Mouse (Mus musculus): Measurements from ENCODE around the gene Rhod. TPM values are rescaled to one million over a fixed set of nuclear protein-coding genes. Genes with fewer than 3 reads are reported as not detected.

The Rhod gene
- polyA plus RNA-seq, 1 experiment from 2014 or later = 6.4 TPM

- Histone ChIP-seq H3K27ac (ENCODE audit: low read depth, low read length) (no peak overlapping the region), H3K4me3 (ENCODE audit: low read length) (no peak overlapping the region), H3K27me3 (replicated peaks; ENCODE audit: control insufficient read depth, insufficient read depth, low read length) (no peaks in the 10 kb centered on the region), H3K4me2 (ENCODE audit: low read length) (no peak overlapping the region), H3K9me3 (ENCODE audit: control insufficient read depth, low read length) (no peaks in the 10 kb centered on the region), H3K36me3 (ENCODE audit: control insufficient read depth, insufficient read depth, low read length) (no peaks in the 10 kb centered on the region), H3K4me1 (ENCODE audit: control insufficient read depth, insufficient read depth, low read depth, low read length) (no peaks in the 10 kb centered on the region), H3K9ac (ENCODE audit: low read depth, low read length) (no peak overlapping the region)
- 75% methylated on average over 19 of the region's 19 CpGs for WGBS
- ATAC-seq = no peak
Measured at GRCm38 (mm10) chr19:4425610-4426366, 13.4 kb downstream of the Rhod start.

- no peak overlapping the region for H3K4me2 ChIP-seq (ENCODE audit: low read length)
- H3K9me3 ChIP-seq (ENCODE audit: control insufficient read depth, low read length) = no peaks in the 10 kb centered on the region
- no peak for ATAC-seq
- H3K9ac ChIP-seq (ENCODE audit: low read depth, low read length) = no peak overlapping the region
- no peak overlapping the region for H3K4me3 ChIP-seq (ENCODE audit: low read length)
- no peaks in the 10 kb centered on the region for H3K27me3 ChIP-seq (replicated peaks; ENCODE audit: control insufficient read depth, insufficient read depth, low read length)
- H3K36me3 ChIP-seq (ENCODE audit: control insufficient read depth, insufficient read depth, low read length) = no peaks in the 10 kb centered on the region
- 72% methylated on average over 3 of the region's 3 CpGs for WGBS
- no peak overlapping the region for H3K27ac ChIP-seq (ENCODE audit: low read depth, low read length)
- no peaks in the 10 kb centered on the region for H3K4me1 ChIP-seq (ENCODE audit: control insufficient read depth, insufficient read depth, low read depth, low read length)
Measured at GRCm38 (mm10) chr19:4423021-4423420, 16.2 kb downstream of the Rhod start.

GRCm38 (mm10) chr19:4422581-4422980, 16.7 kb downstream of the Rhod start:
- H3K36me3 ChIP-seq (ENCODE audit: control insufficient read depth, insufficient read depth, low read length) = no peaks in the 10 kb centered on the region
- no peak overlapping the region for H3K9ac ChIP-seq (ENCODE audit: low read depth, low read length)
- no peak for ATAC-seq
- no peak overlapping the region for H3K4me2 ChIP-seq (ENCODE audit: low read length)
- H3K27me3 ChIP-seq (replicated peaks; ENCODE audit: control insufficient read depth, insufficient read depth, low read length) = no peaks in the 10 kb centered on the region
- no peaks in the 10 kb centered on the region for H3K4me1 ChIP-seq (ENCODE audit: control insufficient read depth, insufficient read depth, low read depth, low read length)
- no peak overlapping the region for H3K4me3 ChIP-seq (ENCODE audit: low read length)
- H3K27ac ChIP-seq (ENCODE audit: low read depth, low read length) = no peak overlapping the region
- 96% methylated on average over 3 of the region's 3 CpGs for whole genome bisulfite sequencing
- H3K9me3 ChIP-seq (ENCODE audit: control insufficient read depth, low read length) = no peaks in the 10 kb centered on the region

- Histone ChIP-seq H3K4me2 (ENCODE audit: low read length) (no peak overlapping the region), H3K9me3 (ENCODE audit: control insufficient read depth, low read length) (no peaks in the 10 kb centered on the region), H3K9ac (ENCODE audit: low read depth, low read length) (no peak overlapping the region), H3K27ac (ENCODE audit: low read depth, low read length) (no peak overlapping the region), H3K36me3 (ENCODE audit: control insufficient read depth, insufficient read depth, low read length) (no peaks in the 10 kb centered on the region), H3K4me1 (ENCODE audit: control insufficient read depth, insufficient read depth, low read depth, low read length) (no peaks in the 10 kb centered on the region), H3K4me3 (ENCODE audit: low read length) (no peak overlapping the region), H3K27me3 (replicated peaks; ENCODE audit: control insufficient read depth, insufficient read depth, low read length) (no peaks in the 10 kb centered on the region)
- WGBS = 93% methylated on average over 8 of the region's 8 CpGs
- ATAC-seq = no peak
Measured at GRCm38 (mm10) chr19:4420153-4420910, 18.9 kb downstream of the Rhod start.

GRCm38 (mm10) chr19:4419711-4420110, 19.5 kb downstream of the Rhod start:
- no peaks in the 10 kb centered on the region for H3K27me3 ChIP-seq (replicated peaks; ENCODE audit: control insufficient read depth, insufficient read depth, low read length)
- no peak overlapping the region for H3K9ac ChIP-seq (ENCODE audit: low read depth, low read length)
- no peak overlapping the region for H3K4me2 ChIP-seq (ENCODE audit: low read length)
- no peaks in the 10 kb centered on the region for H3K4me1 ChIP-seq (ENCODE audit: control insufficient read depth, insufficient read depth, low read depth, low read length)
- no peaks in the 10 kb centered on the region for H3K36me3 ChIP-seq (ENCODE audit: control insufficient read depth, insufficient read depth, low read length)
- no peak for ATAC-seq
- H3K9me3 ChIP-seq (ENCODE audit: control insufficient read depth, low read length) = no peaks in the 10 kb centered on the region
- H3K27ac ChIP-seq (ENCODE audit: low read depth, low read length) = no peak overlapping the region
- 94% methylated on average over 5 of the region's 5 CpGs for WGBS
- H3K4me3 ChIP-seq (ENCODE audit: low read length) = no peak overlapping the region

DNA sequence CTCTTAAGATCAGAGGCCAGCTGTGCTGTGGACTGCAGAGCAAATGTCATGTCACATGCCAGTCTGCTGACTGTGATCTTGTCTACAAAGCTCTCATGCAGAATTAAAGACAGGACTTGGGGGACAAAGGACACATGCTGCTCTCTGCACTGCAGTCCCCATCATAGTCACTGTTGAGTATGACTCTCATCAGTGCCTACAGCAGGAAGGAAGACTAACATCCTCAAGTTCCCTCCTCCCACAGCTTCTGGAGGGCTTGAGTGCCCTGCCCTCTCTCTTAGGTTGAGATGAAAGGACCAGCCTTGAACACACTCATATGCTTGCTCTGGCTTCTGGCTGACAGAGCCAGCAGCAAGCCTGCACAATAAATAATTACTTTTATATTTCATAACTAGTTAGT, 21.5 kb downstream of the Rhod start:
- no peaks in the 10 kb centered on the region for H3K27me3 ChIP-seq (replicated peaks; ENCODE audit: control insufficient read depth, insufficient read depth, low read length)
- ATAC-seq = no peak
- H3K4me1 ChIP-seq (ENCODE audit: control insufficient read depth, insufficient read depth, low read depth, low read length) = no peaks in the 10 kb centered on the region
- H3K36me3 ChIP-seq (ENCODE audit: control insufficient read depth, insufficient read depth, low read length) = no peaks in the 10 kb centered on the region
- H3K4me3 ChIP-seq (ENCODE audit: low read length) = no peak overlapping the region
- H3K9me3 ChIP-seq (ENCODE audit: control insufficient read depth, low read length) = no peaks in the 10 kb centered on the region
- no peak overlapping the region for H3K9ac ChIP-seq (ENCODE audit: low read depth, low read length)
- no peak overlapping the region for H3K4me2 ChIP-seq (ENCODE audit: low read length)
- no peak overlapping the region for H3K27ac ChIP-seq (ENCODE audit: low read depth, low read length)

DNA sequence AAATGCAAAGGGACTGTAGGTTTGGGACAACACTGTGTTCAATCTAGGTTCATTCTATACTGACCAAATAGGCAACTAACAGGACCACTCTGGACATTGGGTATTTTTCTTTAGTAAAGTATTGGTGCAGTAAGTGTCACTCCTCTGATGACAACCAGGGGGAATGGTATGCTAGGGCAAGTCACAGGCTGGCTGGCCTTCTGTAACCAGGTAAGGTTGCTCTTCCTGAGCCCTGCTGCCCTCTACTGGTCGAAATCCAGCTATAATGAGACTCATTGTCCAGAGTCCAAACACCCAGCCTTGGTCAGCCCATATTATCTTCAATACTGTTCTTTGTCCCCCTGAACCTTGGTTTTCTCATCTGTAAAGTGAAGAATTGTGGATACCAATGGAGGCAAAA, 22.0 kb downstream of the Rhod start:
- no peaks in the 10 kb centered on the region for H3K9me3 ChIP-seq (ENCODE audit: control insufficient read depth, low read length)
- H3K27me3 ChIP-seq (replicated peaks; ENCODE audit: control insufficient read depth, insufficient read depth, low read length) = no peaks in the 10 kb centered on the region
- no peak overlapping the region for H3K9ac ChIP-seq (ENCODE audit: low read depth, low read length)
- no peaks in the 10 kb centered on the region for H3K36me3 ChIP-seq (ENCODE audit: control insufficient read depth, insufficient read depth, low read length)
- H3K4me2 ChIP-seq (ENCODE audit: low read length) = no peak overlapping the region
- no peak overlapping the region for H3K27ac ChIP-seq (ENCODE audit: low read depth, low read length)
- H3K4me1 ChIP-seq (ENCODE audit: control insufficient read depth, insufficient read depth, low read depth, low read length) = no peaks in the 10 kb centered on the region
- WGBS = 0% methylated on average over 1 of the region's 1 CpGs
- no peak overlapping the region for H3K4me3 ChIP-seq (ENCODE audit: low read length)
- ATAC-seq = no peak

DNA sequence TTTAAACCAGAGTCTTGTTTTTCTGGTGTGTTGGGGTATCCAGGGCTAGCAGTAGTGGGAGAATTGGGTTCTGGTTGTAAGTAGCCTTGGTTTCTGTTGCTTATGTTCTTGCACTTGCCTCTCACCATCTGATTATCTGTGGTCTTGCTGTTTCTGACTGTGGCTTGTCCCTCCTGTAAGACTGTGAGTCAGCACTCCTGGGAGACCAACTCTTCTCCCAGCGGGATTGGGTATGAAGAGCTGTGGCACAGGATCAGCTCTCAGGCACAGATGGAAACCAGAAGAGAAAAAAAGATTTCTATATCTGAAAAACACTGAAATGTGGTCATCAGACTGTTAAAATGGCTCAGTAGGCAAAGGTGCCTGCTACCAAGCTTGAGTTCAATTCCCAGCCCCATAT, 24.6 kb downstream of the Rhod start:
- no peak for ATAC-seq
- H3K4me2 ChIP-seq (ENCODE audit: low read length) = no peak overlapping the region
- H3K4me1 ChIP-seq (ENCODE audit: control insufficient read depth, insufficient read depth, low read depth, low read length) = no peaks in the 10 kb centered on the region
- no peaks in the 10 kb centered on the region for H3K9me3 ChIP-seq (ENCODE audit: control insufficient read depth, low read length)
- H3K36me3 ChIP-seq (ENCODE audit: control insufficient read depth, insufficient read depth, low read length) = no peaks in the 10 kb centered on the region
- 86% methylated on average over 1 of the region's 1 CpGs for WGBS
- H3K4me3 ChIP-seq (ENCODE audit: low read length) = no peak overlapping the region
- no peaks in the 10 kb centered on the region for H3K27me3 ChIP-seq (replicated peaks; ENCODE audit: control insufficient read depth, insufficient read depth, low read length)
- H3K9ac ChIP-seq (ENCODE audit: low read depth, low read length) = no peak overlapping the region
- H3K27ac ChIP-seq (ENCODE audit: low read depth, low read length) = no peak overlapping the region

- Histone ChIP-seq H3K27me3 (replicated peaks; ENCODE audit: control insufficient read depth, insufficient read depth, low read length) (no peaks in the 10 kb centered on the region), H3K4me3 (ENCODE audit: low read length) (no peak overlapping the region), H3K27ac (ENCODE audit: low read depth, low read length) (no peak overlapping the region), H3K4me1 (ENCODE audit: control insufficient read depth, insufficient read depth, low read depth, low read length) (no peaks in the 10 kb centered on the region), H3K36me3 (ENCODE audit: control insufficient read depth, insufficient read depth, low read length) (no peaks in the 10 kb centered on the region), H3K4me2 (ENCODE audit: low read length) (no peak overlapping the region), H3K9me3 (ENCODE audit: control insufficient read depth, low read length) (no peaks in the 10 kb centered on the region), H3K9ac (ENCODE audit: low read depth, low read length) (no peak overlapping the region)
- 57% methylated on average over 2 of the region's 2 CpGs for WGBS
- no peak for ATAC-seq
Measured at GRCm38 (mm10) chr19:4409062-4409461, 30.2 kb downstream of the Rhod start.
